8 mouse cellular contexts compared by ENCODE assay signal in the genomic region with DNA sequence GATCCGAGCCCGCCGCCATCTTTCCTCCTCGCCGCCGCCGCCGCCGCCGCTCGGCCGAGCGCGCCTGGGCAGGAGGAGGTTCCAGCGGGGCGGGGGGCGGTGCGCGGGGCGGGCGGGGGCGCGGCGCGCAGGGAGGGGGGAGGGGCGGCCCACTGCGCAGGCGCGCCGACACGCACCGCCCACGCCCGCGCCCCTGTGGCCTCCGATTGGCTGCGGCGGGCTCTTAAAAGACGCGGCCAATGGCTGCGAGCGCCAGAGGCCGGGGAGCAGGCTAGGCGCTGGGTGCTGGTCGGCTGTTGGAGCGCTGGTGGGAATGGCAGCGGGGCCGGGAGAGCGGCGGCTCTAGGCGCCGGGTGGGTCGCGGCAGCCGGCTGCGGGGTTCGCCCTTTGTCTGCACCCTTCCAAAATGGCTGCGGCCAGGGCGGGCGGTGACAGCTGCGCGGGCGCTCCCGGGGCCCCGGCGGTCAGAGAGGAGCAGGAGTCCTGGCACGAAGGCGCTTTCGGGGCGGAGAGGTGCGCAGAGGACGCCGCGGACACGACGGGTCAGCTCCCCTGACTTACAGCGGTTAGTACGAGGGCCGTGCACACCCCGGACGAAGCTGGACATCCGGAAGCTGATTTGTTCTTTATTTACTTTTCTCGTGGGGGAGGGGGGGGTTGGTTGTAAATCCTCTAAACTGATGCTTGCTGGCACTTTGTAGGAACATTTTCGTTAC. TPM values are rescaled to one million over a fixed set of nuclear protein-coding genes. Genes with fewer than 3 reads are reported as not detected.
DNase-seq lines count a peak whose midpoint lies in the region; ATAC-seq lines count a peak whose summit lies in the region.

Taf4 (minus strand) TSS at position 19 of the 716 bp plus-strand sequence.

- H3K4me3 ChIP-seq in brown adipose tissue, adult 24 weeks (ENCODE audit: insufficient read depth, low read depth, low read length) = peak within 1 kb of the TSS; percentile 100
- H3K4me3 ChIP-seq in heart, embryonic 14.5 days (ENCODE audit: control insufficient read depth in 1 of 2, insufficient read depth in 1 of 2, low read depth in 1 of 2, low read length in 2 of 2) = peak within 1 kb of the TSS; percentile 82 to 87
- peak within 1 kb of the TSS; percentile 88 for H3K4me3 ChIP-seq in liver, embryonic 13.5 days (replicated peaks)
- H3K4me3 ChIP-seq in stomach, embryonic 14.5 days (ENCODE audit: low read depth, low read length) = peak within 1 kb of the TSS; percentile 76

- peak; percentile 80 for ATAC-seq in erythroid progenitor cell, adult 5-6 weeks (replicated peaks; ENCODE audit: low FRiP score, poor library complexity, severe bottlenecking)
- peak; percentile 90 for ATAC-seq in heart, embryonic 14.5 days (ENCODE audit: insufficient number of reproducible peaks, insufficient read depth, low FRiP score, low read depth)
- peak; percentile 89 for ATAC-seq in liver, embryonic 13.5 days (ENCODE audit: low read depth)
- ATAC-seq in stomach, embryonic 14.5 days (ENCODE audit: insufficient number of reproducible peaks, insufficient read depth, low FRiP score, low read depth) = peak; percentile 94

- no peaks in the 10 kb centered on the region for H3K27me3 ChIP-seq in heart, embryonic 14.5 days (ENCODE audit: control insufficient read depth, insufficient read depth, low read length)
- H3K27me3 ChIP-seq in liver, embryonic 13.5 days = no peaks in the 10 kb centered on the region
- H3K27me3 ChIP-seq in stomach, embryonic 14.5 days (ENCODE audit: control insufficient read depth, insufficient read depth, low read length) = no peaks in the 10 kb centered on the region

- peaks cover 21% of the 10 kb centered on the region for H3K4me1 ChIP-seq in brown adipose tissue, adult 24 weeks (ENCODE audit: control insufficient read depth, insufficient read depth, insufficient read length, low read length)
- peaks cover 26 to 55% of the 10 kb centered on the region in 2 experiments for H3K4me1 ChIP-seq in heart, embryonic 14.5 days (ENCODE audit: control insufficient read depth in 2 of 2, insufficient read depth in 2 of 2, low read length in 2 of 2)
- H3K4me1 ChIP-seq in liver, embryonic 13.5 days (replicated peaks) = peaks cover 47% of the 10 kb centered on the region
- H3K4me1 ChIP-seq in stomach, embryonic 14.5 days (ENCODE audit: control insufficient read depth, insufficient read depth, low read length) = peaks cover 22% of the 10 kb centered on the region; the same call in 1 of the 2 replicates

- peak within 1 kb of the TSS; percentile 99 for H3K4me2 ChIP-seq in heart, embryonic 14.5 days (ENCODE audit: low read length)
- peak within 1 kb of the TSS; percentile 99 for H3K4me2 ChIP-seq in liver, embryonic 13.5 days
- H3K4me2 ChIP-seq in stomach, embryonic 14.5 days (replicated peaks; ENCODE audit: low read depth, low read length) = peak within 1 kb of the TSS; percentile 99

- no peaks in the 10 kb centered on the region for H3K9me3 ChIP-seq in heart, embryonic 14.5 days (ENCODE audit: control insufficient read depth, low read length)
- no peaks in the 10 kb centered on the region for H3K9me3 ChIP-seq in liver, embryonic 13.5 days (replicated peaks)
- no peaks in the 10 kb centered on the region for H3K9me3 ChIP-seq in stomach, embryonic 14.5 days (ENCODE audit: control insufficient read depth, low read depth, low read length)

- WGBS in heart, embryonic 14.5 days = under 1% methylated on average over 71 of the region's 84 CpGs
- WGBS in liver, embryonic 13.5 days (ENCODE audit: insufficient replicate concordance) = under 1% methylated on average over 51 of the region's 84 CpGs
- WGBS in stomach, embryonic 14.5 days = under 1% methylated on average over 76 of the region's 84 CpGs

- no peaks in the 10 kb centered on the region for H3K36me3 ChIP-seq in heart, embryonic 14.5 days (ENCODE audit: control insufficient read depth, insufficient read depth, low read length)
- no peaks in the 10 kb centered on the region for H3K36me3 ChIP-seq in liver, embryonic 13.5 days
- H3K36me3 ChIP-seq in stomach, embryonic 14.5 days (ENCODE audit: control insufficient read depth, insufficient read depth, low read length) = no peaks in the 10 kb centered on the region

- H3K9ac ChIP-seq in heart, embryonic 14.5 days (ENCODE audit: low read length) = peak within 1 kb of the TSS; percentile 97
- peak within 1 kb of the TSS; percentile 93 for H3K9ac ChIP-seq in liver, embryonic 13.5 days
- peak within 1 kb of the TSS; percentile 80 for H3K9ac ChIP-seq in stomach, embryonic 14.5 days (replicated peaks; ENCODE audit: low read depth, low read length)

- peak; percentile 93 for DNase-seq in CD4-positive, CD25-positive, alpha-beta regulatory T cell, adult 2 months (ENCODE audit: low read depth, low spot score)
- DNase-seq in kidney, postnatal 14 days = peak; percentile 94
- DNase-seq in liver, embryonic 13.5 days = peak; percentile 80
- DNase-seq in natural killer cell, adult 2 months (ENCODE audit: low spot score in 2 of 2) = peak; percentile 80 to 86

- H3K27ac ChIP-seq in brown adipose tissue, adult 24 weeks (replicated peaks; ENCODE audit: low read depth, low read length) = peak within 1 kb of the TSS; percentile 89
- H3K27ac ChIP-seq in heart, embryonic 14.5 days (replicated peaks in 1 of 2; ENCODE audit: control insufficient read depth in 1 of 2, insufficient read depth in 1 of 2, low read depth in 2 of 2, low read length in 2 of 2) = peak within 1 kb of the TSS; percentile 91 to 94
- peak within 1 kb of the TSS; percentile 90 for H3K27ac ChIP-seq in liver, embryonic 13.5 days
- peak within 1 kb of the TSS; percentile 95 for H3K27ac ChIP-seq in stomach, embryonic 14.5 days (ENCODE audit: low read length)

RNA-seq across cellular contexts. Expression of gene Taf4, which starts in this region (rescaled TPM):
- 7.1 and 8.0 TPM in 2 replicates for polyA plus RNA-seq in brown adipose tissue, adult 24 weeks (2012; ENCODE audit: insufficient read depth, insufficient read length, missing spikeins)
- total RNA-seq in erythroid progenitor cell, adult 5-6 weeks (2015; ENCODE audit: low replicate concordance) = 51.6 and 57.3 TPM in 2 replicates
- 84.2 and 117 TPM in 2 replicates for total RNA-seq in erythroid progenitor cell, adult 5-6 weeks (2017; ENCODE audit: low replicate concordance)
- 3.3 and 3.4 TPM in 2 replicates for polyA plus RNA-seq in heart, embryonic 14.5 days (2014; fragmentation: Nextera tagmentation; extraction: Ambion mirVana)
- polyA plus RNA-seq in liver, embryonic 13.5 days (2015; fragmentation: Nextera tagmentation; extraction: Ambion mirVana) = 2.0 and 2.1 TPM in 2 replicates
- 5.7 and 6.8 TPM in 2 replicates for polyA plus RNA-seq in stomach, embryonic 14.5 days (2014; fragmentation: Nextera tagmentation; extraction: Ambion mirVana)

Comparison
In these comparisons a context has a peak if more than half of its experiments do, and no peak if none do; other contexts are left out.
1. Peak in every context shown above with its lines: DNase-seq, ATAC-seq, H3K4me3 ChIP-seq and H3K27ac ChIP-seq.